Mouse (Mus musculus) heart, postnatal 0 days (tissue): Measurements from ENCODE around the gene Pde11a.

ENCODE experiments used
- CTCF ChIP-seq: IDR thresholded peaks from 2 replicates; pipeline ENCODE4 v1.5.1; 2016; ENCODE audit warnings: antibody characterized with exemption, control low read depth, low read depth
- EP300 ChIP-seq: IDR thresholded peaks from 2 replicates; pipeline ENCODE4 v1.6.1; 2016; ENCODE audit warnings: antibody characterized with exemption, low read depth

DNA sequence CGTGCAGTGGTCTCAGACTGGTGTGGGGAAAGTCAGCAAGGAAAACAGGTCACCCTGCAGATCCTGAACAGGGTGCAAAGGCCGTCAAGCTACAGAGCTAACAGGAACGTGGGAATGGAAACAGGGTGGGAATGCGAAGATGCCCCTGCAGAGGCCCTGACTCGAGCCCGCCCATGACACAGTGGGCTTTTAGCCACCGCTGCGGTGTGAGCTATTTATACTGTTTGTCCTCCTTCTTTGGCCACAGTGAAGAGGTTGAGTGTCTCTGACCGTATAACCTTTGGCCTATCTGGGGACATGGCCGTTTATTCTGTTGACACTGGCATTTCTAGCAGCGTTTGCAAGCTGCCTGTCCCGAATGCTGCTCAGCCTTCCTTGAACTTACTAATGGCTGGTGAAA, 338.9 kb downstream of the Pde11a start:
- TF ChIP-seq EP300: no peak
- TF ChIP-seq CTCF: no peak
